Mouse (Mus musculus) lung, postnatal 4 days (tissue): ENCODE measurements around the gene Plin2.
"Not testable (repeated sequence)": the region's sequence is repeated elsewhere in the genome, so short reads cannot be mapped to it uniquely, and the experiment has no call there.

Source experiments
- DNase-seq, 2 experiments: peaks; one replicate each; pipeline ENCODE4 v3.0.0; 2021

The Plin2 gene

DNA sequence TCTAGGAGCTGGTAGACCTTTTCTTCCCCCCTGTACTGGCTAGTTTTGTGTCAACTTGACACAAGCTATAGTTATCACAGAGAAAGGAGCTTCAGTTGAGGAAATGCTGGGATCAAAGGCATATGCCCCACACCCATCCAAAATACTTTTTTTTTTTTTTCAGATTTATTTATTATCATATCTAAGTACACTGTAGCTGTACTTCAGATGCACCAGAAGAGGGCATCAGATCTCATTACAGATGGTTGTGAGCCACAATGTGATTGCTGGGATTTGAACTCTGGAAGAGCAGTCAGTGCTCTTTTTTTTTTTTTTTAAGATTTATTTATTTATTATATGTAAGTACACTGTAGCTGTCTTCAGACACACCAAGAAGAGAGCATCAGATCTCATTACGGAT, 47.3 kb downstream of the Plin2 start:
- DNase-seq: not testable (repeated sequence)

- no peak for DNase-seq
These were observed 47.7 kb downstream of the Plin2 start for GRCm38 (mm10) chr4:86622116-86622515.

DNA sequence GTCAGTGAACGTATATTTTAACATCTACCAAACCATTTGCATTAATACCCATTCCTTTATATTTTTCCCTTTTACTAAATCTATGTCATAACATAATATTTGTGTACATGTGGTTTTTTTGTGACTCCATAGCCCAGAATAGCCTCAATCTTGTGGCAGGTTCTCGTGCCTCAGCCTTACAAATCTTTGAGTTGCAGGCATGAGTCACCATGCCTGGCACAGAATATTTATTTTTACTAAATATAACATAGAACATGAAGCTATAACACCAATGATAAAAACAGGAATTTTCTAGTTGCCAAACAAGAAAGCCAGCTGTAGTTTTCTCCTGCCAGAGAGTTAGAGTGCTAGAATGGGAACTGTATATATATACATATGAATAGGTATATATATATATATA, 49.4 kb downstream of the Plin2 start:
- no peak for DNase-seq

- no peak for DNase-seq
These were observed 57.6 kb downstream of the Plin2 start for GRCm38 (mm10) chr4:86612289-86612620.

GRCm38 (mm10) chr4:86611524-86612288, 58.2 kb downstream of the Plin2 start, which contains the start of gene Haus6:
TSS of gene Haus6 (minus strand) at chr4:86612055.
- DNase-seq: peak; percentile 92 to 96
